Mouse (Mus musculus) liver, embryonic 16.5 days (tissue): ENCODE measurements around the gene Ccdc51. TPM values are rescaled to one million over a fixed set of nuclear protein-coding genes. Genes with fewer than 3 reads are reported as not detected.

ENCODE experiments used
- ATAC-seq: fragments of 200-750 bp; cut with Nextera tagmentation; 2 replicates; pipeline ENCODE4 v1.8.0; 2017; ENCODE audit warnings: low read depth, mild to moderate bottlenecking, moderate number of reproducible peaks, moderate library complexity
- H3K27ac ChIP-seq: fragments of 300-500 bp; sonication (generic); 2 replicates; pipeline ENCODE4 v1.5.1; 2014; ENCODE audit warnings: mild to moderate bottlenecking, low read length
- H3K27me3 ChIP-seq: fragments of 300-500 bp; sonication (generic); 2 replicates; pipeline ENCODE4 v1.6.1; 2014; ENCODE audit warnings: low read depth, low read length, mixed read lengths; ENCODE audit not compliant: control insufficient read depth, insufficient read depth
- H3K36me3 ChIP-seq: fragments of 300-500 bp; sonication (generic); 2 replicates; pipeline ENCODE4 v1.6.1; 2014; ENCODE audit warnings: mild to moderate bottlenecking; ENCODE audit not compliant: control insufficient read depth, insufficient read depth
- H3K4me1 ChIP-seq: fragments of 300-500 bp; sonication (generic); 2 replicates; pipeline ENCODE4 v1.6.1; 2014; ENCODE audit warnings: low read depth, low read length, mixed read lengths; ENCODE audit not compliant: control insufficient read depth
- H3K4me2 ChIP-seq: fragments of 300-500 bp; sonication (generic); 2 replicates; pipeline ENCODE4 v1.6.1; 2014; ENCODE audit warnings: low read depth, low read length, mixed read lengths
- H3K4me3 ChIP-seq: fragments of 300-500 bp; sonication (generic); 2 replicates; pipeline ENCODE4 v1.5.1; 2014; ENCODE audit warnings: low read depth, mild to moderate bottlenecking, low read length
- H3K9ac ChIP-seq: fragments of 300-500 bp; sonication (generic); 2 replicates; pipeline ENCODE4 v1.6.1; 2014; ENCODE audit warnings: low read depth, low read length
- H3K9me3 ChIP-seq: fragments of 300-500 bp; sonication (generic); replicated peaks from 2 replicates; pipeline ENCODE4 v1.6.1; 2016; ENCODE audit warnings: low read length; ENCODE audit not compliant: control insufficient read depth
- WGBS: fragments of 180-500 bp; shearing (Covaris S2); extraction: QIAGEN DNeasy Blood & Tissue Kit; methylation state at CpG from one replicate; pipeline ENCODE4 v1.1.7; 2014; ENCODE audit not compliant: insufficient replicate concordance; 5-methylcytosine and 5-hydroxymethylcytosine counted together
- polyA plus RNA-seq: library from polyadenylated mRNA; unstranded; fragments of >200 nt; fragmentation: Nextera tagmentation; extraction: Ambion mirVana; gene quantifications from 2 replicates; pipeline ENCODE4 v1.2.1, GENCODE M21; 2015

The Ccdc51 gene
- polyA plus RNA-seq, 1 experiment from 2014 or later = 10.0 TPM

DNA sequence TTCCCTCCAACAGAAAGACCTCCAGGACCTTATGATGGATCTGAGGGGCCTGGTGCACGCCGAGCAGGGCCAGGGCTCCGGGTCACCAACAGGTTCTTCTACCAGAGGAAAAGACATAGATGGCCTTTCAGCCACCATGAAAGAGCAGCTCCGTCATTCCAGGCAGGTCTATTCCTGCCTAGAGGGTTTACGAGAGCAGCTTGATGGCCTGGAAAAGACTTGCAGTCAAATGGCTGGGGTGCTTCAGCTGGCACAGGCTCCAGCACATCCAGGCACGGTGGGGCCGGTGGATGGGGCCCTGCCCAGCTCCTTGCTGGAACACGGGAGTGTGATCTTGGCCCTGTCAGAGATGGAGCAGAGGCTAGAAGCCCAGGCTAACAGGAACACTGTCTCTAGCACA lies 9.5 kb downstream of the Ccdc51 start:
- H3K4me2 ChIP-seq = no peak overlapping the region
- no peak overlapping the region for H3K27ac ChIP-seq
- no peak for ATAC-seq
- 82% methylated on average over 8 of the region's 8 CpGs for WGBS
- no peak overlapping the region for H3K4me3 ChIP-seq
- no peak overlapping the region for H3K9ac ChIP-seq
- peaks cover 2% of the 10 kb centered on the region for H3K4me1 ChIP-seq
- peaks cover 31% of the 10 kb centered on the region for H3K27me3 ChIP-seq
- H3K9me3 ChIP-seq = no peaks in the 10 kb centered on the region
- H3K36me3 ChIP-seq = no peaks in the 10 kb centered on the region; the same call in 1 of the 2 replicates

- Histone ChIP-seq H3K9ac (no peak overlapping the region), H3K36me3 (no peaks in the 10 kb centered on the region; the same call in 1 of the 2 replicates), H3K9me3 (no peaks in the 10 kb centered on the region), H3K27ac (peak overlapping the region; percentile 61), H3K4me3 (no peak overlapping the region), H3K27me3 (peaks cover 37% of the 10 kb centered on the region), H3K4me2 (no peak overlapping the region), H3K4me1 (peaks cover 3% of the 10 kb centered on the region)
- 48% methylated on average over 6 of the region's 6 CpGs for WGBS
- ATAC-seq = peak; percentile 50
These were observed 10.5 kb downstream of the Ccdc51 start for GRCm38 (mm10) chr9:109092799-109093198.

- Histone ChIP-seq H3K9ac (peak overlapping the region; percentile 4; the same call in 1 of the 2 replicates), H3K36me3 (no peaks in the 10 kb centered on the region; the same call in 1 of the 2 replicates), H3K27me3 (peaks cover 37% of the 10 kb centered on the region), H3K4me3 (peak overlapping the region; percentile 7; the same call in 1 of the 2 replicates), H3K9me3 (no peaks in the 10 kb centered on the region), H3K4me2 (peak overlapping the region; percentile 40), H3K4me1 (peaks cover 3% of the 10 kb centered on the region), H3K27ac (peak overlapping the region; percentile 79)
- no peak for ATAC-seq
- 35% methylated on average over 11 of the region's 11 CpGs for WGBS
These were observed 11.7 kb downstream of the Ccdc51 start for GRCm38 (mm10) chr9:109093786-109094552.

GRCm38 (mm10) chr9:109094553-109095136 lies 12.4 kb downstream of the Ccdc51 start:
- no peaks in the 10 kb centered on the region; the same call in 1 of the 2 replicates for H3K36me3 ChIP-seq
- H3K9me3 ChIP-seq = no peaks in the 10 kb centered on the region
- peak overlapping the region; percentile 59 for H3K4me3 ChIP-seq
- ATAC-seq = peak; percentile 68
- H3K27ac ChIP-seq = peak overlapping the region; percentile 81
- peak overlapping the region; percentile 58 for H3K9ac ChIP-seq
- H3K27me3 ChIP-seq = peaks cover 37% of the 10 kb centered on the region
- 4% methylated on average over 21 of the region's 21 CpGs for WGBS
- H3K4me2 ChIP-seq = peak overlapping the region; percentile 62
- H3K4me1 ChIP-seq = peaks cover 3% of the 10 kb centered on the region

- H3K9ac ChIP-seq = peak within 1 kb of the TSS; percentile 58
- WGBS = under 1% methylated on average over 79 of the region's 102 CpGs
- peak; percentile 28 for ATAC-seq
- no peaks in the 10 kb centered on the region; the same call in 1 of the 2 replicates for H3K36me3 ChIP-seq
- H3K27me3 ChIP-seq = peaks cover 37% of the 10 kb centered on the region
- H3K4me3 ChIP-seq = peak within 1 kb of the TSS; percentile 59
- no peaks in the 10 kb centered on the region for H3K9me3 ChIP-seq
- peak within 1 kb of the TSS; percentile 62 for H3K4me2 ChIP-seq
- peaks cover 3% of the 10 kb centered on the region for H3K4me1 ChIP-seq
- H3K27ac ChIP-seq = peak within 1 kb of the TSS; percentile 81
These were observed 13.1 kb downstream of the Ccdc51 start, which contains the start of gene Plxnb1 for GRCm38 (mm10) chr9:109095137-109095982. Plxnb1 (plus strand) TSS chr9:109095389.

DNA sequence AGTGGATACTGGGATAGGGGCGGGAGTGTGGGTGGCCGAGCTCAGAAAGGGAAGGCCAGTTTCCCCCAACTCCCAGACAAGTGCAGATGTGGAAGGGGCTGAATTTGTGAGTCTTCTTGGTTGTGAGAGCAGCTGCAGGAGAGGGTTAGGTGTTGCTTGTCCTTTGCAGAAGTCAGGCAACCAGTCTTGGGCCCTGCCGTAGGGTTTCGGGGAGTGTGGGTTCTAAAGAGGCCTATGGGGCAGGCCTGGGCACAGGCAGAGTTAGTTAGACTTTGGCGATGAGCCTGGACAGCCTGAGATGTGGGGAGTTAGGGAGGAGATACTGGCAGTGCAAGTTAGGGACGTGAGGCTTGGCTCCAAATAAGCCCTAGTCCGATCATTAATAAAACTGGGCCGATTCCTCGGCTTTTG lies 14.0 kb downstream of the Ccdc51 start:
- H3K9ac ChIP-seq = peak overlapping the region; percentile 30
- peak overlapping the region; percentile 59 for H3K4me3 ChIP-seq
- H3K4me2 ChIP-seq = peak overlapping the region; percentile 62
- 56% methylated on average over 9 of the region's 9 CpGs for WGBS
- peaks cover 3% of the 10 kb centered on the region for H3K4me1 ChIP-seq
- H3K27ac ChIP-seq = peak overlapping the region; percentile 81
- H3K27me3 ChIP-seq = peaks cover 37% of the 10 kb centered on the region
- no peaks in the 10 kb centered on the region; the same call in 1 of the 2 replicates for H3K36me3 ChIP-seq
- H3K9me3 ChIP-seq = no peaks in the 10 kb centered on the region
- no peak for ATAC-seq

GRCm38 (mm10) chr9:109096856-109097255 lies 14.6 kb downstream of the Ccdc51 start:
- no peaks in the 10 kb centered on the region for H3K9me3 ChIP-seq
- H3K36me3 ChIP-seq = no peaks in the 10 kb centered on the region
- H3K27me3 ChIP-seq = peaks cover 37% of the 10 kb centered on the region
- H3K4me1 ChIP-seq = peaks cover 3% of the 10 kb centered on the region
- ATAC-seq = no peak
- H3K27ac ChIP-seq = peak overlapping the region; percentile 81
- H3K4me3 ChIP-seq = peak overlapping the region; percentile 59
- peak overlapping the region; percentile 62 for H3K4me2 ChIP-seq
- WGBS = 45% methylated on average over 6 of the region's 6 CpGs
- no peak overlapping the region for H3K9ac ChIP-seq

GRCm38 (mm10) chr9:109097291-109097690 lies 15.0 kb downstream of the Ccdc51 start:
- no peak overlapping the region for H3K9ac ChIP-seq
- peaks cover 37% of the 10 kb centered on the region for H3K27me3 ChIP-seq
- H3K4me1 ChIP-seq = peaks cover 3% of the 10 kb centered on the region
- H3K27ac ChIP-seq = peak overlapping the region; percentile 81
- 50% methylated on average over 6 of the region's 6 CpGs for WGBS
- peak overlapping the region; percentile 62 for H3K4me2 ChIP-seq
- ATAC-seq = no peak
- no peaks in the 10 kb centered on the region for H3K36me3 ChIP-seq
- H3K4me3 ChIP-seq = peak overlapping the region; percentile 59
- H3K9me3 ChIP-seq = no peaks in the 10 kb centered on the region
